Mouse (Mus musculus) heart, adult 2 months (tissue): Measurements from ENCODE around the gene Ipcef1.

Experiments
- CTCF ChIP-seq: fragments of 200-600 bp; IDR thresholded peaks from 2 replicates; pipeline ENCODE4 v1.8.1; 2022; ENCODE audit warnings: antibody characterized with exemption, mild to moderate bottlenecking, moderate library complexity
- EP300 ChIP-seq: fragments of 200-500 bp; IDR thresholded peaks from 2 replicates; pipeline ENCODE4 v1.6.1; 2011; ENCODE audit warnings: low read depth, low read length, control low read depth; ENCODE audit not compliant: insufficient read depth
- POLR2A ChIP-seq: fragments of 200-500 bp; IDR thresholded peaks from 2 replicates; pipeline ENCODE4 v1.6.1; 2011; ENCODE audit warnings: mild to moderate bottlenecking, low read depth, low read length, control low read depth; ENCODE audit not compliant: insufficient read depth

- TF ChIP-seq CTCF (no peak), EP300 (no peak), POLR2A (no peak)
These were observed 64.7 kb downstream of the Ipcef1 start for GRCm38 (mm10) chr10:6987399-6988098.
